Mouse (Mus musculus) olfactory bulb, adult 2 months (tissue): ENCODE results near the gene Pycr1. TPM values are rescaled to one million over a fixed set of nuclear protein-coding genes. Genes with fewer than 3 reads are reported as not detected.

ENCODE experiments used
- H3K27ac ChIP-seq: fragments of 200-500 bp; 2 replicates; pipeline ENCODE4 v1.5.1; 2012; ENCODE audit warnings: low read depth, low read length; ENCODE audit not compliant: insufficient read depth
- H3K4me1 ChIP-seq: fragments of 200-500 bp; 2 replicates; pipeline ENCODE4 v1.6.1; 2012; ENCODE audit warnings: low read length; ENCODE audit not compliant: control insufficient read depth, insufficient read depth
- H3K4me3 ChIP-seq: fragments of 200-500 bp; 2 replicates; pipeline ENCODE4 v1.5.1; 2012; ENCODE audit warnings: mild to moderate bottlenecking, low read depth, low read length, moderate library complexity; ENCODE audit not compliant: insufficient read depth
- CTCF ChIP-seq: fragments of 200-500 bp; IDR thresholded peaks from 2 replicates; pipeline ENCODE4 v1.5.1; 2012; ENCODE audit warnings: low read depth, mild to moderate bottlenecking, low read length, moderate library complexity; ENCODE audit not compliant: insufficient read depth
- POLR2A ChIP-seq: fragments of 200-500 bp; IDR thresholded peaks from 2 replicates; pipeline ENCODE4 v1.6.1; 2012; ENCODE audit warnings: mild to moderate bottlenecking, low read depth, low read length, moderate library complexity; ENCODE audit not compliant: insufficient read depth
- WGBS: fragments of 180-500 bp; shearing (Covaris S2); methylation state at CpG from one replicate; pipeline ENCODE4 v1.1.7; 2018; 5-methylcytosine and 5-hydroxymethylcytosine counted together
- polyA plus RNA-seq: library from polyadenylated mRNA; stranded (reverse); fragments of >200 nt; gene quantifications from 2 replicates; pipeline ENCODE4 v1.2.4, GENCODE M21; 2012; ENCODE audit warnings: low replicate concordance; ENCODE audit not compliant: missing spikeins, insufficient read depth, insufficient read length

Pycr1 gene
- polyA plus RNA-seq, 1 experiment: not detected

DNA sequence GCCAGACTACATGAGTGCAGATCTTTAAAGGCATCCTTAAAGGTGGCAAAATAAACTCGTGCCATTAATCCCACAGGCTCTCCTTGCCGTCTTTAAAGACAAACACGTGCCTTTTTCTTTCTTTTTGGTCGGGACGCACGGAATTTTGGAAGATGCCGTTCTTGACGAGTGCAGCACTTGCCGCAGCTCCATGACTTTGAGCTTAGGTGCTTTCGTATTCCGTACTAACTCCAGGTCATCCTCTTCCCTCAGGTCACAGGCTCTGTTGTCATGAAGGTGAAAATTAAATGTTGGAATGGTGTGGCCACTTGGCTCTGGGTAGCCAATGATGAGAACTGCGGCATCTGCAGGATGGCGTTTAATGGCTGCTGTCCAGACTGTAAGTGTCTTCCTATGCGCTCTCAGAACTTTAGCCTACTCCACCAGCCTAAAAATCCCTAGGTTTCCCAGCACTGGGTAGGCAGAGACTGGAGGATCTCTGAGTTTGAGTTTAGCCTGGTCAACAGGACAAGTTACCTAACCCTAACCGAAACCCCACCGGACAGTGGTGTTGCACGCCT is 44.5 kb downstream of the Pycr1 start:
- Histone ChIP-seq H3K4me3 (peak overlapping the region; percentile 86), H3K4me1 (peaks cover 16% of the 10 kb centered on the region), H3K27ac (no peak overlapping the region)
- 39% methylated on average over 17 of the region's 17 CpGs for WGBS
- no peak for TF ChIP-seq CTCF
- TF ChIP-seq POLR2A: no peak

- TF ChIP-seq CTCF (no peak), POLR2A (0 out of 2 replicates have a peak, but pooled peaks have one; percentile 58)
- Histone ChIP-seq H3K4me3 (peak within 1 kb of the TSS; percentile 86), H3K4me1 (peaks cover 16% of the 10 kb centered on the region), H3K27ac (no peak within 1 kb of the TSS; the same call in 1 of the 2 replicates)
- whole genome bisulfite sequencing: under 1% methylated on average over 88 of the region's 88 CpGs
These were observed 45.1 kb downstream of the Pycr1 start, which contains the start of the genes Alyref and Anapc11 for GRCm38 (mm10) chr11:120598283-120598989. Gene Alyref (minus strand): TSS chr11:120598365. Gene Anapc11 (plus strand): TSS chr11:120598421.

GRCm38 (mm10) chr11:120597240-120598235 is 46.0 kb downstream of the Pycr1 start:
- TF ChIP-seq POLR2A (no peak), CTCF (no peak)
- Histone ChIP-seq H3K27ac (no peak overlapping the region), H3K4me1 (peaks cover 16% of the 10 kb centered on the region), H3K4me3 (peak overlapping the region; percentile 86)
- WGBS: 4% methylated on average over 99 of the region's 99 CpGs

DNA sequence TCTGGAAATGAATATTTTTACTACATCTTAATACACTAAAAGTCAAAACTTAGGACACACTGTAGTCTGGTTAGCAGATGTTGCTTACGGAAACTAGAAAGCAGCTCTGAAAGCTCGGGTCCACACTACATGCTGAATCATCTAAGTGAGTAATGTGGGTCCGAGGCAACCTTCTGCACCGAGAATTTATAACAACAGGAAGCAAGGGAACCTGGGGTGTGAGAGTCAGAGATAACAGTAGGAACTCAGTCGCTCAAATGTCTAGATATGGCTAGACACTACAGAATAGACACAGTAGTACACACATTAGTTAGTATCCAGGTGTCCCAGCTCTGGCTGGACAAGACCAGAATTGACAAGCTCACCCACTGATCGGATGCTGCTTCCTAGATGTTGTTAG is 55.0 kb downstream of the Pycr1 start:
- no peak overlapping the region for H3K4me3 ChIP-seq
- TF ChIP-seq POLR2A (no peak), CTCF (no peak)
- WGBS: 85% methylated on average over 6 of the region's 6 CpGs
- H3K27ac ChIP-seq: no peak overlapping the region
- no peaks in the 10 kb centered on the region for H3K4me1 ChIP-seq

Other genes with a start within 250 kb of the Pycr1 start
- not detected in 2 replicates for gene Nploc4, start 206.1 kb downstream of the Pycr1 start, polyA plus RNA-seq
- not detected in 2 replicates for gene Tspan10, start 201.1 kb downstream of the Pycr1 start, polyA plus RNA-seq
- not detected in 2 replicates for gene Pde6g, start 190.3 kb downstream of the Pycr1 start, polyA plus RNA-seq
- not detected in 2 replicates for gene Oxld1, start 185.7 kb downstream of the Pycr1 start, polyA plus RNA-seq
- not detected in 2 replicates for gene Ccdc137, start 185.7 kb downstream of the Pycr1 start, polyA plus RNA-seq
- not detected in 2 replicates for gene Arl16, start 176.2 kb downstream of the Pycr1 start, polyA plus RNA-seq
- not detected in 2 replicates for gene Mrpl12, start 159.2 kb downstream of the Pycr1 start, polyA plus RNA-seq
- gene Slc25a10, start 151.9 kb downstream of the Pycr1 start, polyA plus RNA-seq: not detected in 2 replicates
- gene Gcgr, start 113.1 kb downstream of the Pycr1 start, polyA plus RNA-seq: not detected in 2 replicates
- not detected in 2 replicates for gene Mcrip1, start 94.0 kb downstream of the Pycr1 start, polyA plus RNA-seq
- not detected in 2 replicates for gene Ppp1r27, start 92.6 kb downstream of the Pycr1 start, polyA plus RNA-seq
- 309 TPM in 1 of 2 replicates, not detected in the other for gene P4hb, start 70.5 kb downstream of the Pycr1 start, polyA plus RNA-seq
- gene Arhgdia, start 62.1 kb downstream of the Pycr1 start, polyA plus RNA-seq: 143 TPM in 1 of 2 replicates, not detected in the other
- gene Alyref, start 45.4 kb downstream of the Pycr1 start, polyA plus RNA-seq: not detected in 2 replicates
- not detected in 2 replicates for gene Anapc11, start 45.3 kb downstream of the Pycr1 start, polyA plus RNA-seq
- gene Npb, start 35.3 kb downstream of the Pycr1 start, polyA plus RNA-seq: not detected in 2 replicates
- not detected in 2 replicates for gene Pcyt2, start 25.8 kb downstream of the Pycr1 start, polyA plus RNA-seq
- not detected in 2 replicates for gene Sirt7, start 18.5 kb downstream of the Pycr1 start, polyA plus RNA-seq
- gene Mafg, start 10.2 kb downstream of the Pycr1 start, polyA plus RNA-seq: 234 TPM in 1 of 2 replicates, not detected in the other
- not detected in 2 replicates for gene Myadml2, start 4.4 kb upstream of the Pycr1 start, polyA plus RNA-seq
- not detected in 2 replicates for gene Notum, start 17.4 kb upstream of the Pycr1 start, polyA plus RNA-seq
- not detected in 2 replicates for gene Aspscr1, start 29.2 kb upstream of the Pycr1 start, polyA plus RNA-seq
- gene Cenpx, start 70.0 kb upstream of the Pycr1 start, polyA plus RNA-seq: not detected in 2 replicates
- not detected in 2 replicates for gene Lrrc45, start 70.2 kb upstream of the Pycr1 start, polyA plus RNA-seq
- not detected in 2 replicates for gene Rac3, start 77.7 kb upstream of the Pycr1 start, polyA plus RNA-seq
- not detected in 2 replicates for gene Dcxr, start 83.5 kb upstream of the Pycr1 start, polyA plus RNA-seq
- not detected in 2 replicates for gene Cbr2, start 88.3 kb upstream of the Pycr1 start, polyA plus RNA-seq
- not detected in 2 replicates for gene Hmga1b, start 119.0 kb upstream of the Pycr1 start, polyA plus RNA-seq
- not detected in 2 replicates for gene Rfng, start 140.4 kb upstream of the Pycr1 start, polyA plus RNA-seq
- not detected in 2 replicates for gene Gps1, start 140.5 kb upstream of the Pycr1 start, polyA plus RNA-seq
- gene Dus1l, start 152.6 kb upstream of the Pycr1 start, polyA plus RNA-seq: not detected in 2 replicates
- gene Fasn, start 180.8 kb upstream of the Pycr1 start, polyA plus RNA-seq: not detected in 2 replicates